Mouse (Mus musculus): ENCODE measurements at regions not wholly inside any gene's neighbourhood (a gene's known extent, or its start where the extent isn't known, plus 50 kb on each side); places are given as distances from the start of the nearest gene placed in this dataset.

DNA sequence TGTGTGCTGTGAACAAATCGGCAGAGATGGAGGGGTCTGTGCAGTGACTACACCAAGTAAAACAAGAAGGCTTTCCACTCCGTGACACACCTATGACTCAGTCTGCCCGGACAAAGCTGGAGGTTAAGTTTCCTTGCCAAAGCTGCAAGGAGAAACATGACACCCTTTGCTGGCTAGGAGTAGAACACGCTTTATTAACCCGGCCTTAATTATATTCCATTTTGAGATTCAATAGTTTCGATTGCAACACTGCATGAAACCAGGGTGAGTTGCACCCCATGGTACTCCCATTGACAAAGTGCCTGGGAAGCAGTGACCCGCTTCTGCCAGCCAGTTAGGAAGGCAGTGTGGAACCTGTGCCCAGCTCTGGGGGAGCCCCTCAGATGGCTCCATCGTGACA lies 256.2 kb upstream of the Gm26657 start:
- Histone ChIP-seq H3K4me2 (replicated peaks; ENCODE audit: low read depth) (no peak overlapping the region), H3K9me3 (ENCODE audit: control insufficient read depth) (no peaks in the 10 kb centered on the region), H3K9ac (ENCODE audit: low read depth, low read length) (no peak overlapping the region), H3K27ac (ENCODE audit: low read depth, low read length) (no peak overlapping the region), H3K27me3 (replicated peaks; ENCODE audit: control insufficient read depth, insufficient read depth, low read length) (no peaks in the 10 kb centered on the region), H3K4me3 (ENCODE audit: low read depth, low read length) (no peak overlapping the region), H3K4me1 (replicated peaks; ENCODE audit: control insufficient read depth, insufficient read depth, low read length) (no peaks in the 10 kb centered on the region), H3K36me3 (ENCODE audit: control insufficient read depth, insufficient read depth) (no peaks in the 10 kb centered on the region)
- 86% methylated on average over 8 of the region's 8 CpGs for WGBS
- ATAC-seq = no peak
- no peak for TF ChIP-seq CTCF (IDR thresholded peaks at IDR 0.05; ENCODE audit: low read depth)

DNA sequence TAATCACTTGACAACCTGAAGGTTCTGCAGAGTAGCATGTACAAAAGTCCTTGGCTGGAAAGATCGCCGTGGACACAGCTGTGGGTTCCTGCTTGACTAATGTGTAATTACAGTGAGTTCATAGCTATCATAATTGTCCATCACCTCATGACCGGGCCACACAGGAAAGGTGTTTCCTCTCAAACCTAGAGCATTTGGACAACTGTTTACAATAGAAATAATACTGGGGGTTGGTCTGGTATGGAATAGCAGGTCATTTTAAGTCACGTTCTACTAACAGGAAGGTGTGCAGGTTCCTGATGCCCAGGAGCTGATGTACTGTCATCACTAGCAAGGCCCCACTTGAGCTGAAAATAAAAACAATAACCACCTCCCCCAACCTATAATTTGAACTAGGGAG lies 283.1 kb upstream of the Gm26657 start:
- H3K4me3 ChIP-seq (ENCODE audit: low read depth, low read length) = no peak overlapping the region
- H3K27me3 ChIP-seq (replicated peaks; ENCODE audit: control insufficient read depth, insufficient read depth, low read length) = no peaks in the 10 kb centered on the region
- no peaks in the 10 kb centered on the region for H3K36me3 ChIP-seq (ENCODE audit: control insufficient read depth, insufficient read depth)
- H3K4me2 ChIP-seq (replicated peaks; ENCODE audit: low read depth) = no peak overlapping the region
- H3K9ac ChIP-seq (ENCODE audit: low read depth, low read length) = no peak overlapping the region
- H3K9me3 ChIP-seq (ENCODE audit: control insufficient read depth) = no peaks in the 10 kb centered on the region
- WGBS = 73% methylated on average over 4 of the region's 4 CpGs
- H3K4me1 ChIP-seq (replicated peaks; ENCODE audit: control insufficient read depth, insufficient read depth, low read length) = no peaks in the 10 kb centered on the region
- ATAC-seq = no peak
- no peak overlapping the region for H3K27ac ChIP-seq (ENCODE audit: low read depth, low read length)
- TF ChIP-seq CTCF (IDR thresholded peaks at IDR 0.05; ENCODE audit: low read depth) = no peak

DNA sequence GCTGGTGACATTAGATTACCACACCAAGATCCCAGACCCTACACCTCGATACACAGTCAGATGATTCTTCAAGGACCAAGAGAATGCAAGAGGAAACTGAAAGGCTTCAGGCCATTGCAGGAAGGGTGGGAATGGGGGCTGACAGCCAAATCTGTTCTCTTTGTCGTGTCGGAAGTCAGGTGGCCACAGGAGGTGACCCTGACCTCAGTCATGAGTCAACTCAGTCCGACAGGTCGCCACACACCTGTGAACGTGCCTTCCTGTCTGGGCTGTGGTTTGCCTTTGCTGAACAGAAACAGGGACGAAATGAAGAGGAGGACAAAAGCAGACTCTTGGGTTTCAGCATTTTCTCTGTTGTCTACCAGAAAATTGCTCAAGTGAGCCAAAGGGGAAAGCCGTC lies 318.3 kb upstream of the Gm26657 start:
- H3K27ac ChIP-seq (ENCODE audit: low read depth, low read length) = no peak overlapping the region
- H3K4me3 ChIP-seq (ENCODE audit: low read depth, low read length) = no peak overlapping the region
- no peaks in the 10 kb centered on the region for H3K27me3 ChIP-seq (replicated peaks; ENCODE audit: control insufficient read depth, insufficient read depth, low read length)
- TF ChIP-seq CTCF (IDR thresholded peaks at IDR 0.05; ENCODE audit: low read depth) = no peak
- WGBS = 68% methylated on average over 8 of the region's 8 CpGs
- no peak for ATAC-seq
- no peak overlapping the region for H3K4me2 ChIP-seq (replicated peaks; ENCODE audit: low read depth)
- H3K9me3 ChIP-seq (ENCODE audit: control insufficient read depth) = no peaks in the 10 kb centered on the region
- no peaks in the 10 kb centered on the region for H3K4me1 ChIP-seq (replicated peaks; ENCODE audit: control insufficient read depth, insufficient read depth, low read length)
- H3K36me3 ChIP-seq (ENCODE audit: control insufficient read depth, insufficient read depth) = no peaks in the 10 kb centered on the region
- no peak overlapping the region for H3K9ac ChIP-seq (ENCODE audit: low read depth, low read length)

DNA sequence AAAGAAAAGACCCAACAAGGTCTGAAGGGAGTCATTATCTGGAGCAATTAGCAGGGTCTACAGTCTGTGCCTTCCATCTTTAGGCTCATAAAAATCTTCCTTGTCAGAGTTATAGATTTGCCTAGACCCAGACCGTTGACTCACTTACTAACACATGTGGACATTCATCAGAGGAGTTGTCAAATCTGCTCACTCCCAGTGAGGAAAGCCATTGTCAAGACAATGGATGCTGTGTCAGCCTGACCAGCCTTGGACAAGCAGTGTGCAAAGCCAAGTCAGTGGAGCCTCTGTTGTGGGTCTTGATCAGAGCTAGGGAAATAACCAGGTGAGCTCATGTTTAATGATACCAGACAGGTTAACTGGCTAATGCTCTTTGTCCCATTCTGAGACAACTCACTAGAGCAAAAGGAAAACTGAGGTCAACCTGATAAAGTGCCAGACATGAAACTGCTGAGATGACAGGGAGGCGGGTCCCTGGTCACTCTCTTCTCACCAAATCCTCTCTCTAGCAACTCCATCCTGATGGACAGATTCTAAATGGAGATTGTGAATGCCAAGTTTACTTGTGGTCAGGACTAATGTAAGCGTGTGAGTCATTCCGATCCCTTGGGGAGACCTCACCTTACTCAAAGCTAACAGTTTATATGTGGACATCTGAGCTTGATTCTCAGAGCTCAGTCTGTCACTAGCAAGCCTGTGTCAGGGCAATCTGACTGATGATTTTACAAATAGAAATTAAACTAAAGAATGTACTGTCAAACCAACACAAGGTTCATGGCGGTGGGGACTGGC lies 320.6 kb upstream of the Gm26657 start:
- Histone ChIP-seq H3K4me1 (replicated peaks; ENCODE audit: control insufficient read depth, insufficient read depth, low read length) (no peaks in the 10 kb centered on the region), H3K27me3 (replicated peaks; ENCODE audit: control insufficient read depth, insufficient read depth, low read length) (no peaks in the 10 kb centered on the region), H3K4me2 (replicated peaks; ENCODE audit: low read depth) (no peak overlapping the region), H3K9me3 (ENCODE audit: control insufficient read depth) (no peaks in the 10 kb centered on the region), H3K9ac (ENCODE audit: low read depth, low read length) (no peak overlapping the region), H3K4me3 (ENCODE audit: low read depth, low read length) (no peak overlapping the region), H3K36me3 (ENCODE audit: control insufficient read depth, insufficient read depth) (no peaks in the 10 kb centered on the region), H3K27ac (ENCODE audit: low read depth, low read length) (no peak overlapping the region)
- 75% methylated on average over 5 of the region's 5 CpGs for WGBS
- no peak for ATAC-seq
- TF ChIP-seq CTCF (IDR thresholded peaks at IDR 0.05; ENCODE audit: low read depth) = no peak

DNA sequence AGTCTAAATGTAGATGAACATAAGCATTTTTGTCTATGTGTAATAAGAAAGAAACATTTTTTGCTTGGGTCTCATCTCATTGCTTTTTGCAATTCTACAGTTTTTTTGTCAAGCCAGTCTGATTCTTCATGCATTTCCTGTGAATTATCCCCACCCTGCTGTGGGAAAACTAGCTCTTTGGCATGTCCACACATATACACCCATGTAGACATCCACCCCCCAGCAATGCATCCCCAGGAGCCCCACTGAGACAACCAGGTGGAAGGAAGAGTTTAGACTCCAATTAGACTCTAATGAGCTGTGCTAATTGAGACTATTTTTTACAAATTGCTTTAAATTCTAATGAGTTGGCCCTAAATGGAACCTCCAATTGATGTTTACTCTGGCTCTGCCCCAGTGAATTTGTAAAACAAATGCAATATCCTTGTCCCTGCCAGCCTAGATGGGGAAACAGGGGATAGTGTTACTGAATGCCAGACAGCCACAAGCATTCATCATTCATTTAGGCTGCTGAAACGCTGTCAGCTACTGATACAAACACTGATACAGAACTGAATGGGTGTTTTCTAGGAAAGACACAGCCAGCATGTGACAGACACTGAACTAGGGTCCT lies 328.7 kb upstream of the Gm26657 start:
- Histone ChIP-seq H3K9me3 (ENCODE audit: control insufficient read depth) (no peaks in the 10 kb centered on the region), H3K36me3 (ENCODE audit: control insufficient read depth, insufficient read depth) (no peaks in the 10 kb centered on the region), H3K4me3 (ENCODE audit: low read depth, low read length) (no peak overlapping the region), H3K4me1 (replicated peaks; ENCODE audit: control insufficient read depth, insufficient read depth, low read length) (no peaks in the 10 kb centered on the region), H3K27me3 (replicated peaks; ENCODE audit: control insufficient read depth, insufficient read depth, low read length) (no peaks in the 10 kb centered on the region), H3K27ac (ENCODE audit: low read depth, low read length) (no peak overlapping the region), H3K4me2 (replicated peaks; ENCODE audit: low read depth) (no peak overlapping the region), H3K9ac (ENCODE audit: low read depth, low read length) (no peak overlapping the region)
- ATAC-seq = no peak
- 36% methylated on average over 1 of the region's 1 CpGs for WGBS
- TF ChIP-seq CTCF (IDR thresholded peaks at IDR 0.05; ENCODE audit: low read depth) = no peak

DNA sequence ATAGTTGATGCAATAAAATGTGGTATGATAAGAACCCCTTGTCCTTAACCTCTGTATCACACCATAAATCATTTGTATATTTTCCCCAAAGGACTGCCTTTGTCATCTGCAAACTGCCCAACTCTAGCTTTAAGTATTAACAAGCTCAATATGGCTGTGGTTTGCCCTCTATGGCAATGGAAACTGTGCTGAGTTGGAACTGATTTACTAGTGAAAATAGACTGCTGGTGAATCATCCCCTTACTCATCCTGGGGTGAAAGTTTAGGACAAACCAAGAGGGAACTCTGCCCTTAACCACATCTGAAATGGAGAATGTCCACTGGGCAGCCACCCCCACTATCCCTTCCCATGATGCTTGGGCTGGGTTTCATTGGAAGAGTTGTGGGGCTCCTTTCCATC lies 346.1 kb upstream of the Gm26657 start:
- H3K27ac ChIP-seq (ENCODE audit: low read depth, low read length) = no peak overlapping the region
- H3K9me3 ChIP-seq (ENCODE audit: control insufficient read depth) = no peaks in the 10 kb centered on the region
- no peak for TF ChIP-seq CTCF (IDR thresholded peaks at IDR 0.05; ENCODE audit: low read depth)
- H3K4me1 ChIP-seq (replicated peaks; ENCODE audit: control insufficient read depth, insufficient read depth, low read length) = no peaks in the 10 kb centered on the region
- H3K27me3 ChIP-seq (replicated peaks; ENCODE audit: control insufficient read depth, insufficient read depth, low read length) = no peaks in the 10 kb centered on the region
- no peak for ATAC-seq
- H3K4me3 ChIP-seq (ENCODE audit: low read depth, low read length) = no peak overlapping the region
- no peak overlapping the region for H3K9ac ChIP-seq (ENCODE audit: low read depth, low read length)
- no peak overlapping the region for H3K4me2 ChIP-seq (replicated peaks; ENCODE audit: low read depth)
- H3K36me3 ChIP-seq (ENCODE audit: control insufficient read depth, insufficient read depth) = no peaks in the 10 kb centered on the region

All from intestine, postnatal 0 days (tissue).